Mouse (Mus musculus): ENCODE measurements around the gene Txndc11. TPM values are rescaled to one million over a fixed set of nuclear protein-coding genes. Genes with fewer than 3 reads are reported as not detected.

Gene Txndc11
- polyA plus RNA-seq, 1 experiment, result 11.6 TPM

- no peak for TF ChIP-seq CTCF (IDR thresholded peaks at IDR 0.05; ENCODE audit: control insufficient read depth, insufficient read depth, insufficient replicate concordance, low read depth, low read length)
- TF ChIP-seq POLR2A (IDR thresholded peaks at IDR 0.05; ENCODE audit: control insufficient read depth, low read depth, low read length), result no peak
- Histone ChIP-seq H3K4me3 (ENCODE audit: control insufficient read depth, low read depth, low read length) (no peak overlapping the region), H3K27ac (ENCODE audit: control insufficient read depth, insufficient read depth, low read depth, low read length) (no peak overlapping the region), H3K36me3 (ENCODE audit: control insufficient read depth, insufficient read depth, low read length) (no peaks in the 10 kb centered on the region), H3K27me3 (ENCODE audit: control insufficient read depth, insufficient read depth, low read length) (no peaks in the 10 kb centered on the region), H3K4me1 (ENCODE audit: control insufficient read depth, insufficient read depth, low read length) (no peaks in the 10 kb centered on the region)
Measured at GRCm38 (mm10) chr16:11051134-11051533, 83.3 kb downstream of the Txndc11 start.

- Histone ChIP-seq H3K27ac (ENCODE audit: control insufficient read depth, insufficient read depth, low read depth, low read length) (no peak overlapping the region), H3K4me1 (ENCODE audit: control insufficient read depth, insufficient read depth, low read length) (no peaks in the 10 kb centered on the region), H3K4me3 (ENCODE audit: control insufficient read depth, low read depth, low read length) (no peak overlapping the region), H3K27me3 (ENCODE audit: control insufficient read depth, insufficient read depth, low read length) (no peaks in the 10 kb centered on the region), H3K36me3 (ENCODE audit: control insufficient read depth, insufficient read depth, low read length) (no peaks in the 10 kb centered on the region)
- TF ChIP-seq CTCF (IDR thresholded peaks at IDR 0.05; ENCODE audit: control insufficient read depth, insufficient read depth, insufficient replicate concordance, low read depth, low read length) (no peak), POLR2A (IDR thresholded peaks at IDR 0.05; ENCODE audit: control insufficient read depth, low read depth, low read length) (no peak)
Measured at GRCm38 (mm10) chr16:11050226-11050625, 84.2 kb downstream of the Txndc11 start.

GRCm38 (mm10) chr16:11047130-11047529, 87.3 kb downstream of the Txndc11 start:
- H3K4me1 ChIP-seq (ENCODE audit: control insufficient read depth, insufficient read depth, low read length), result no peaks in the 10 kb centered on the region
- no peaks in the 10 kb centered on the region for H3K27me3 ChIP-seq (ENCODE audit: control insufficient read depth, insufficient read depth, low read length)
- H3K4me3 ChIP-seq (ENCODE audit: control insufficient read depth, low read depth, low read length), result no peak overlapping the region
- no peak for TF ChIP-seq CTCF (IDR thresholded peaks at IDR 0.05; ENCODE audit: control insufficient read depth, insufficient read depth, insufficient replicate concordance, low read depth, low read length)
- no peak for TF ChIP-seq POLR2A (IDR thresholded peaks at IDR 0.05; ENCODE audit: control insufficient read depth, low read depth, low read length)
- no peaks in the 10 kb centered on the region for H3K36me3 ChIP-seq (ENCODE audit: control insufficient read depth, insufficient read depth, low read length)
- no peak overlapping the region for H3K27ac ChIP-seq (ENCODE audit: control insufficient read depth, insufficient read depth, low read depth, low read length)

GRCm38 (mm10) chr16:11046437-11046836, 88.0 kb downstream of the Txndc11 start:
- H3K4me1 ChIP-seq (ENCODE audit: control insufficient read depth, insufficient read depth, low read length), result no peaks in the 10 kb centered on the region
- no peaks in the 10 kb centered on the region for H3K27me3 ChIP-seq (ENCODE audit: control insufficient read depth, insufficient read depth, low read length)
- no peak overlapping the region for H3K27ac ChIP-seq (ENCODE audit: control insufficient read depth, insufficient read depth, low read depth, low read length)
- H3K36me3 ChIP-seq (ENCODE audit: control insufficient read depth, insufficient read depth, low read length), result no peaks in the 10 kb centered on the region
- TF ChIP-seq POLR2A (IDR thresholded peaks at IDR 0.05; ENCODE audit: control insufficient read depth, low read depth, low read length) (no peak), CTCF (IDR thresholded peaks at IDR 0.05; ENCODE audit: control insufficient read depth, insufficient read depth, insufficient replicate concordance, low read depth, low read length) (no peak)
- H3K4me3 ChIP-seq (ENCODE audit: control insufficient read depth, low read depth, low read length), result no peak overlapping the region

- Histone ChIP-seq H3K36me3 (ENCODE audit: control insufficient read depth, insufficient read depth, low read length) (no peaks in the 10 kb centered on the region), H3K27ac (ENCODE audit: control insufficient read depth, insufficient read depth, low read depth, low read length) (no peak overlapping the region), H3K4me3 (ENCODE audit: control insufficient read depth, low read depth, low read length) (no peak overlapping the region), H3K4me1 (ENCODE audit: control insufficient read depth, insufficient read depth, low read length) (no peaks in the 10 kb centered on the region), H3K27me3 (ENCODE audit: control insufficient read depth, insufficient read depth, low read length) (no peaks in the 10 kb centered on the region)
- TF ChIP-seq CTCF (IDR thresholded peaks at IDR 0.05; ENCODE audit: control insufficient read depth, insufficient read depth, insufficient replicate concordance, low read depth, low read length) (no peak), POLR2A (IDR thresholded peaks at IDR 0.05; ENCODE audit: control insufficient read depth, low read depth, low read length) (no peak)
Measured at GRCm38 (mm10) chr16:11043239-11043638, 91.2 kb downstream of the Txndc11 start.

- Histone ChIP-seq H3K27ac (ENCODE audit: control insufficient read depth, insufficient read depth, low read depth, low read length) (no peak overlapping the region), H3K27me3 (ENCODE audit: control insufficient read depth, insufficient read depth, low read length) (no peaks in the 10 kb centered on the region), H3K4me3 (ENCODE audit: control insufficient read depth, low read depth, low read length) (no peak overlapping the region), H3K4me1 (ENCODE audit: control insufficient read depth, insufficient read depth, low read length) (peaks cover 4% of the 10 kb centered on the region), H3K36me3 (ENCODE audit: control insufficient read depth, insufficient read depth, low read length) (no peaks in the 10 kb centered on the region)
- TF ChIP-seq POLR2A (IDR thresholded peaks at IDR 0.05; ENCODE audit: control insufficient read depth, low read depth, low read length), result no peak
- no peak for TF ChIP-seq CTCF (IDR thresholded peaks at IDR 0.05; ENCODE audit: control insufficient read depth, insufficient read depth, insufficient replicate concordance, low read depth, low read length)
Measured at GRCm38 (mm10) chr16:11040603-11041002, 93.8 kb downstream of the Txndc11 start.

GRCm38 (mm10) chr16:11035790-11036431, 98.5 kb downstream of the Txndc11 start:
- no peak overlapping the region for H3K27ac ChIP-seq (ENCODE audit: control insufficient read depth, insufficient read depth, low read depth, low read length)
- H3K36me3 ChIP-seq (ENCODE audit: control insufficient read depth, insufficient read depth, low read length), result no peaks in the 10 kb centered on the region
- no peak overlapping the region; the same call in 1 of the 2 replicates for H3K4me3 ChIP-seq (ENCODE audit: control insufficient read depth, low read depth, low read length)
- H3K27me3 ChIP-seq (ENCODE audit: control insufficient read depth, insufficient read depth, low read length), result no peaks in the 10 kb centered on the region
- TF ChIP-seq POLR2A (IDR thresholded peaks at IDR 0.05; ENCODE audit: control insufficient read depth, low read depth, low read length) (0 out of 2 replicates have a peak, but pooled peaks have one; percentile 16), CTCF (IDR thresholded peaks at IDR 0.05; ENCODE audit: control insufficient read depth, insufficient read depth, insufficient replicate concordance, low read depth, low read length) (peak; percentile 86)
- H3K4me1 ChIP-seq (ENCODE audit: control insufficient read depth, insufficient read depth, low read length), result peaks cover 4% of the 10 kb centered on the region
